Mouse (Mus musculus): ENCODE results near the gene Mrps7.

DNA sequence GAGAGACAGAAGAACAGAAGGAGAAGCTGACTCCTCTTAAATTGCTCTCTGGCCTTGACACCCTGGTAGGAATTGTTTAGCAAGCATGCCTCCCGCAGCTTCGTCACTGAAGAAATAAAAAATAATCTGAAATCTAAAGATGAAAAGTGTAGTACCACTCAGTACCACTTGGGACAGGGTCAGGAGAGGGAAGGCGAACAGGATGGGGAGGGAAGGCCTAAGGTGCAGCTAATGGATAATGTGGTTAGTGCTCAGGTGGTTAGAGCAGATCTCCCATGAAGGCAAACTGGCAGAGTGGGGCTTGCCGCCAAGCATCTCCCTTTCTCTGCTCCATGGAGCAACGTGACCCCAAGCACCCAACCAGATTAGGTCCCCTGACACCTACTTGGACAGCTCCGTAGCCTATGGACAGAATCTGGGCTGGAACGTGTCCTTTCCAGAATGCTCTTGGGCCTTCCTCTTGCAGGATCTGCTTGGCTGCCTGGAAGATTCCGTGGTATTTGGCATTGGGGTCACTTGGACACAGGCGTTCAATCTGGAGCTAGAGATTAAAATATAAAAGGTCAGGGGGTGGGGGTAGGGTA, 19.9 kb downstream of the Mrps7 start:
- TF ChIP-seq CTCF (conservative IDR thresholded peaks at IDR 0.05; ENCODE audit: low read length) (peak; percentile 49), POU5F1 (IDR thresholded peaks at IDR 0.05; ENCODE audit: borderline replicate concordance, low read length) (no peak)
